Mouse (Mus musculus): Measurements from ENCODE around the gene Znhit6.

DNA sequence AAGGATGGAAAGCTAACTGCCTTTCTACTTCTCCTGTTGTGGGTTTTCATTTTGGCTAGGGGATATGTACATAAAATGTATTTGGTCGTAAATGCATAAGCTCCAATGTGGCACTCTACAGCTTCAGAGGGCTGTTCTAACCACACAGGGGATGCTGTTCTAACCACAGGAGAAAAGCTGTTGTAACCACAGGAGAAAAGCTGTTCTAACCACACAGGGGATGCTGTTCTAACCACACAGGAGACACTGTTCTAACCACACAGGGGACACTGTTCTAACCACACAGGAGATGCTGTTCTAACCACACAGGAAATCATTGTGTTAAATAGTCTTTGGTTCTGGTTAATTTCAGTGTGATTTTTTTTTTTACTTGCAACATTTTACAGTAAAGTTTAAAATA is 38.1 kb upstream of the Znhit6 start:
- TF ChIP-seq MYOD1 (IDR thresholded peaks at IDR 0.05; ENCODE audit: control insufficient read depth in 1 of 3, insufficient read length in 2 of 3, low read depth in 2 of 3) (no peak), POLR2A (IDR thresholded peaks at IDR 0.05; ENCODE audit: insufficient read length, low read depth) (no peak), CEBPB (IDR thresholded peaks at IDR 0.05; ENCODE audit: insufficient read depth, poor library complexity, severe bottlenecking) (no peak), TCF12 (IDR thresholded peaks at IDR 0.05; ENCODE audit: insufficient read depth, poor library complexity, severe bottlenecking) (no peak), SRF (IDR thresholded peaks at IDR 0.05; ENCODE audit: control insufficient read depth, insufficient read length, low read depth) (no peak), E2F4 (IDR thresholded peaks at IDR 0.05; ENCODE audit: insufficient read depth) (no peak), USF1 (IDR thresholded peaks at IDR 0.05; ENCODE audit: low read depth) (no peak), MAX (IDR thresholded peaks at IDR 0.05; ENCODE audit: low read depth) (no peak), POLR2AphosphoS2 (IDR thresholded peaks at IDR 0.05; ENCODE audit: insufficient read length, low read depth) (no peak), MYOG (IDR thresholded peaks at IDR 0.05; ENCODE audit: control insufficient read depth in 1 of 3, insufficient read depth in 1 of 3, insufficient read length in 2 of 3, low read depth in 2 of 3) (no peak)
